Mouse (Mus musculus) layer of hippocampus, adult 11-12 months (tissue): ENCODE measurements at regions not wholly inside any gene's neighbourhood (a gene's known extent, or its start where the extent isn't known, plus 50 kb on each side); places are given as distances from the start of the nearest gene placed in this dataset.
"Not testable (repeated sequence)": the region's sequence is repeated elsewhere in the genome, so short reads cannot be mapped to it uniquely, and the experiment has no call there.

Experiments used
- DNase-seq: peaks from one replicate; pipeline ENCODE4 v3.0.0; 2022; ENCODE audit warnings: low spot score

DNA sequence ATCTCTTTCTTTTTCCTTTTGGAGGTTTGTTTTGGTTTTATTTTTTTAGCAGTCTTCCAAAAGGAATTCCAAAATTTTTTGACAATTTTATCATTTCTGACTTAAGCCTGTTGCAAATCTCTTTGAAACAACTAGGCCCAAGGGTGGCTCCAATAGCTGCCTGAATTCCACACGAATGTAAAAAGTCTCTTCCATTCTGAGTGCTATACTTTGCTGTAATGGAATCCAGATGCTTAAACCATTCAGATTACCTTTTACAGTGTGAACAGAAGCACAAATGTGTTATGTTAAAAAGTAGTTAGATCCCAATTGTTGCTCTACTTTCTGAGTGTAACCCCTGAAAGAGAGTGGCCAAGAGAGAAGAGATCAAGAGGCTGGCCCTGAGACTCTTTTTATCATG lies 176.6 kb downstream of the Lyplal1 start:
- DNase-seq: no peak

DNA sequence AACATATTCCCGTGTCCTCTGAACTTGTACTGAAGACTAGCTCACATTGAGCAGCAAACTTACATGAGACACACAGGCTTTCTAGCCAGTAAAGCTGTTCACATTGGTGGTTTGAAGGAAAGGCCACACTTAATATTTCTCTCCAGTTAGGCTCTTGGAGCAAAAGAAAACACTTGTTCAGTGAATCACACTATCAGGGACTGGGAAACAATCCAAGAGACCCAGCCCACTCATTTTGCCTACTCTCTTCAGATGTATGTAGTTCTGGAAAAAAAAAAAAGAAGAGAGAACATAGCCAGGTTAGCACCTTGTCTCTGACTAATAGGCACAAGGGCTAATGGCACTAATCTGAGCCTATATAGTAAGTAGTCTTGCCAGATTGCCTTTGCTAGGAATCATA lies 165.9 kb downstream of the Lyplal1 start:
- DNase-seq: no peak

DNA sequence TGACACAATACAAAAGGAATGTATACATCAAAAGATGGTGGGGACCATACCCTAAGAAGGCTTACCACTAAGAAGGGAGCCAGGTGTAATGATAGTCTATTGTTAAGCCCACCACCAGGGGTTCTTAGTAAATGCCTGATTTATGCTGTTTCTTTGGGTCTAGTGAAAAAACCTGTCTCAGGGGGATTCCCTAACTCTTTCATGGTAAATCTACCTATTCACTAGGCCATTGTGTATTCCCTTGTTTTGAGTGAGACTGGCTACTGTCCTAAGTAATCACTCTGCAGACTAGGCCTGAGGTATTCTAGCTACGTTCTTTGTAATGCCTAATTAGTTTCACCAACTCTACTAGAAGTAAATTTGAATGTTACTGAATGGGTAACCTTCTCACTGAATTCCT lies 161.3 kb downstream of the Lyplal1 start:
- DNase-seq: not testable (repeated sequence)

DNA sequence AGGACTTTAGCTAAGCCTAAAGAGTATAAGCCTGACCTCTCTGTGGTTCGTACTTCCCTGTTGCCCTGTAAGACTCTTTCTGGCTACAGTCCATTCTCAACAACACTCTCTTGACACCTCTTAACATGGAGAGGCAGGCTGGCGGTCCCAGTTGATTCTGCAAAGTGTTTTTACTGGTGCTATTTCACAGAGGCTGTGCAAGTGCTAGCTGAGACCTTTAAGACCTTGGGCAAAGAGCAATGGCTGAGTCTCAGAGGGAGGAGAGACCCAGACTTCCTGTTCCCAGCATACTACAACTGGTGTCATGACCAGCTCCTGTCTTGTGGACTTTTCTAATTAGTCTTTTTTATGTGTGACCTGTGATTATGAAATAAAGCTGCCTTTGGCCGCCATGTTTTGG lies 159.6 kb downstream of the Lyplal1 start:
- no peak for DNase-seq

DNA sequence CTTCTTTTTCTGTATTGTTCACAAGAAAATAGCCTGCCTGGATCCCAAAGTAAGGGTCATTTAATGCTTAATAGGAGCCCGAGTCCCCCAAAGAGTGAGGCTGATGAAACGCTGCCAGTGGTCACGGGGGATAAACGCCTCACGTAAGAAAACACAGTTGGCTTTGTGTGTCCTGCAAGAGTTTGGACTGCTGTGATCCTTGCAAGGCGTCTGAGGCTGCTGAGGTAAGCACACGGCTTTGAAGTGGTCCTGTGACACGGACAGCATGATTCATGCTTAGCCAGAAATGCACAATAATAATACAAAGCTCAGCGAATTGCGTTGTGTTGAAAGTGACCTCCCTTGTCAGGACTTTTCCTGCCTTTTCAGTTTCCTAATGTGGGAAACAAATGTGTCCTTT lies 158.8 kb downstream of the Lyplal1 start:
- no peak for DNase-seq

DNA sequence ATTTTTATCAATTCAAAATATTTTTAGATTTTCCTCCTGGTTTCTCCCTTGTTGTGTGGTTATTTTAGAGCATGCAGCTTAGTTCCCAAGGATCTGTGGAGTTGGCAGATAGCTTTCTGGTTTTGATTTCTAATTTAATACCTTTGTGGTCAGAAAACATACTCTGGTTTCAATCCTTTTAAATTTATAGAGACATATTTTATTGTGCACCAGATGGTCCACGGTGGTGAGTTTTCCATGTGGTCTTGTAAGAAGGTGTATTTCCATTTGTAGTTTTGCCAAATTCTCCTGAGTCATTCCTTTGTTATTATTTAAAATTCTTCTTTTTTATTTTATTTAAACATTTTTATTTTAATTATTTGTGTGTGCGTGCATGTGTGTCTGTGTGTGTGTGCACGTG lies 154.5 kb downstream of the Lyplal1 start:
- DNase-seq: no peak

DNA sequence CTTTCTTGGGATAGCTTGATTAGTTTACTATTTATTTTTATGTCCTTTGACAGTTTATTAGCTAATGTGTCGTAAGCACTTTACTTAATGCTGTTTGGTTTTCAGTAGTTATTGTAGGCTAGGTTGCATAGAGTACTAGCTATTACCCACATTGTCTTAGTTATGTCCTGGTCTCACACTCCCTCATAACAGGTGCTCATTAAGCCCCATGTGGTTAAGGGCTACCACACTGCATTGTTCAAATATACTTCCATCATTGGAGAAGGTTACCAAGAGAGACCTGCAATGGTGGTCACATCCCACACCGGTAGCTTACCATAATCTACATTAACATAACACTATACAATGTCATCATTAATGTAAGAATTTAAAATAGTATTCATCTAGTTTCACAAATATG lies 153.3 kb downstream of the Lyplal1 start:
- no peak for DNase-seq

DNA sequence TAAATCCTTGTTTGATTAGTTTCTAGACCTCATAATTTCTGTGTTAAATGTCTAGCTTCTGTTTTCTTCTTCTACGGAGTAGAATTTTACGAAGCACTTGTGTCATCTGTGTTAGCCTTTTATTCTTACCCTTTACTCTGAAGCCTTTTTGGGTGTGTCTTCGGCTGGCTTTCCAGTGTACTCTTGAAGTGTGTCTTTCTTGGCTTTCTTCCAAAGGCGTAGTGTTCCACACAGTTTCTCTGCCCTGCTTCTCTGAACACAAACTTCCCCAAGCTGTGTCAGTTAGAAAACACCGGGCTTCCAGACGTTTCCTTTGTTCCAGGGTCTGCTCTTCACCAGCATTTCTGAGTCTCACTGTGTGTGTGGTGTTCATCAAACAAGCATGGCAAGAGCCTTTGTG lies 152.7 kb downstream of the Lyplal1 start:
- DNase-seq: no peak

DNA sequence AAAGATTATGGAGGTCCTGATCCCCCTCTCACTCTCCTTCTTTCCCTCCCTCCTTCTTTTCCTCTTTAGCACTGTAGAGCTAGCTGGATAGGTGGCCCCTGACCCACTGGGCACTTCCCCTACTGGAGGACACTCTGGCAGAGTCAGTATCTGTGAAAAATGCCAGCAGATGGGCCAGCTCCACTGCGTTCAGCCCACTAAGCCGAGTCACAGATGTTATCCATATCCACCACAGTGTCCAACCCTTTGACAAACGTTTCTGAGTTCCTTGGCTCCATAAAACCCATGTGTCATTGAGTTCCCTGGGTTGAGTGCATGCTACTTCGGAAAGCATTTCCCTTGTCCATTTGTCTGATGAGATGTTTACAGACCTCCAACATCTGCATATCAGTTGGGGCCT lies 149.9 kb downstream of the Lyplal1 start:
- DNase-seq: no peak

DNA sequence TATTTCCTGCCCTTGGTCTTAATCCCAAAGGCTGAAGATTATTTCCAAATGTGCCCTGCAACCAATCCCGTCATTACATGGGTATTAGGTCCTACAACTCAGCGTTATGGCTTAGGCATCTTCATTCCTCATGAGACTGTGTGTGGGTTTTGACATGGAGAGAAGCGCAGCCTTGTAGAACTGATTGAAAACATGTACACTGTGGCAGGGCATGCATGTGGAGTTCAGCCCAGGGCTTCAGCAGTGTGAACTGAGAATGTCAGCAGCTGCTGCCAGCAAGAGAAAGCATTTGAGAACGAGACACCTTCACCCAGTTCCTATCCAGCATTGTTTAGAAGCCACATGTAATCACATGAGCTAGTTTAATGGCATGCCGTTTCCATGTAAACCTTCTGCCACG lies 149.3 kb downstream of the Lyplal1 start:
- DNase-seq: no peak

DNA sequence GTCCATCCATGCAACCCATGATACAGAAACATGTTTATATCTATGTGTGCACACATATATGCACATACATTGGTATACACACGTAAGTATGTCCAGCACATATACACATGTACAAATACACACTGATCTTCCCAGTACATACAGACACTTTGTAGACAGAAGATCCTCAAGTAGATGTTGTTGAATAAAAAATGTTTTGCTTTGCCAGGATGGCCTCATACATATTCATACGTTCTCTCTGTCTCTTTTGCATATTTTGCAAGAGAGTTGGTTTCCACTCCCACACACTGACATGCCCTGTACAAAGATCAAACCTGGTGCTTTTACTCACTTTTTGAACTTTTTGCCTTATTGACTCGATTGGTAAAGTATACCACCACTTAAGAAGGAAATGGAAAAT lies 148.5 kb downstream of the Lyplal1 start:
- DNase-seq: no peak

DNA sequence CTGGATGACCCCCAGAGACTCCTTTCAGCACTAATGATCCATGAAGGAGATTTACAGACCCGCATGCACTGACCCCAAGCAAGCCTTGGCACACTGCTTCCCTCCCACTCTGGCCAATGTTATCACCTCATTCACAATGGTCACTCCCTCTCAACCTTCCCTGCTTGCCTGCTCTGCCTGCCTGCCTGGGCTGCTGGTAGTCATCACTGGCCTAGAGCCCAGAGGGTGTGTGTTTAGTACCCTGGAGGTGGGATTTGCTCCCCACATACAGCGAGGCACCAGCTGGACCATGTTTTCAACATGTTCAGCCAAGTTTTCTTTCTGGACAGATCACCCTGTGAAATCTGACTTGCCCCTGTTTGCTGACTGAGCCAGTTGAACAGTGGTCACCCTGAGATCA lies 147.9 kb downstream of the Lyplal1 start:
- no peak for DNase-seq

DNA sequence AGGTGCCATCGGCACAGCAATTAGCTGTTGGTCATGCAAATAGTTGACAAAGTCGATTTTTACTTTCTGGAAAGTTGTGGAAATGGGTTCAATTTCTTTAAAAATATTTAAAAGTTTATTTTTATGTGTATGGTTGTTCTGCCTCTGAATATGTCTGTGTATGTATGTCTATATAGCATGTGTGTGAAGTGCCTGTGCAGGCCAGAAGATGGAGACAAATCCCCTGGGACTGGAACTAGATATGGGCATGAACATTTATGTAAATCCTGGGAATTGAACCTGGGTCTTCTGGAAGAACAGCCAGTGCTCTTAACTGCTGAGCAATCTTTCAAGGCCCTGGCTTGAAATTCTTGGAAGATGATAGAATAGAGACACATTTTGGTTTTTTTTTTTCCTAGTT lies 140.0 kb downstream of the Lyplal1 start:
- DNase-seq: no peak

DNA sequence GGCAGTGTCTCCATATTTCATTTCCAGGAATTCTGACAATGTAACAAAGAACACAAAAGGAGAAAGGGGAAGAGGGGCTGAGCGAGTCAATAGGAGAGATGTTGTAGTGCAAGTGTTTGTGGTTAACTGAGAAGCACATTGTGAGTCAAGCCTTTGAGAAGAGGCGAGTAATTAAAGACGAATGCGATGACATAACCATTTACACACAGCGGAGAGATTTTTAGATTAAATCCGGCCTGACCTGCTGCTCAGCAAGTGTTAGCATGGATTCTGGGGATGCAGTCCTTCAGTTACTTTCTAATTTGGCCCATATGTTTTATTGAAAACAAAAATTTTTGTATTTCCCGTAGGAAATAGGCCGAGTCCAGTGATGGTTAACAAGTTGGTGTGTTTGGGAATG lies 127.7 kb downstream of the Lyplal1 start:
- DNase-seq: no peak

DNA sequence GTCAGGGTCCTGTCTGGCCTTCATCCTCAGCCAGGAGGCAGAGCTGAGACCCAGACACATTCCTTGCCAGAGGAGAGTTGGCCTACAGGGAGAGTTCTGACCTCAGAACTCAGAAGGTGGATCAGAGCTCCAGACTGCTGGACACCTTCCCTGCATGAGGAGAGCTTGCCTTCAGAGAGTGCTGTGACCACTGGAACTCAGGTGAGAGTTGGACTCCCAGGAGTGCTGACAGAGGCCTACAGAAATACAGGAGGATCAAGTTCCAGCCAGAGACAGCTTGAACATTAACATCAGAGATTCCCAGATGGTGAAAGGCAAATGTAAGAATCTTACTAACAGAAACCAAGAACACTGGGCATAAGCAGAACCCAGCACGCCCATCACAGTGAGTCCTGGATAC lies 117.0 kb downstream of the Lyplal1 start:
- DNase-seq: not testable (repeated sequence)

DNA sequence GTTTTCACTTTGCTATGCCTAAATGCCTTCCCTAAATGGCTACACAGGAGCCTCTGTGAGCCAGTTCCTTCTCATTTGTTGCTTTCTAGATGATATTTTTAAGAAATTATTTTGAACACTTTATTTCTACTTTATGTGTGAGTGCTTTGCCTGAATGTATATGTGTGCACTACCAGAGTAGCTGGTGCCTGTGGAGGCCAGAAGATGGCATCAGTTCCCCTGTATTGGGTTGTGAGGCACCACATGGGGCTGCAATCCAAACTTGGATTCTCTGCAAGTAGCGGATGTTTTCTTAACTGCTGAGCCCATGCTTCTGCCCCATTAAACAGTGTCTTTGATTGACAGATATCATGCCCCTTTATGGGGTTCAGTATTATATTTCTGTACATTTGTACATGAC lies 103.7 kb downstream of the Lyplal1 start:
- no peak for DNase-seq

DNA sequence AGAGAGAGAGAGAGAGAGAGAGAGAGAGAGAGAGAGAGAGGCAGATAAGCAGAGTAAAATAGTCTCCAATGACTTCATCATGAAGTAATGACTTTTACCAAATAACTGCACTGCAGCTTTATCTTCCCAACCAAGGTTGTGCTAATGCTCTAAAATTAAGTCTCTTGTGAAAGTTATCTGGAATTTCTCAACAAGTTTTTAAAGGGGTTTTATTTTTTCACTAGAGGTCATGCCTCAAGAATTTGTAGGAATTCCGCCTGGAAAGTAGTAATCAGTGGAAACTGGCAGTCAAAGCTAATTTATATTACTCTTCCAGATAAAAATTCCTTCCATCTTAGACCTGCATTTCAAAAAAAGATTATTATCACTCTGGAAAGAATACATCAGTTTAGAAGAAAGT lies 102.9 kb downstream of the Lyplal1 start:
- no peak for DNase-seq

DNA sequence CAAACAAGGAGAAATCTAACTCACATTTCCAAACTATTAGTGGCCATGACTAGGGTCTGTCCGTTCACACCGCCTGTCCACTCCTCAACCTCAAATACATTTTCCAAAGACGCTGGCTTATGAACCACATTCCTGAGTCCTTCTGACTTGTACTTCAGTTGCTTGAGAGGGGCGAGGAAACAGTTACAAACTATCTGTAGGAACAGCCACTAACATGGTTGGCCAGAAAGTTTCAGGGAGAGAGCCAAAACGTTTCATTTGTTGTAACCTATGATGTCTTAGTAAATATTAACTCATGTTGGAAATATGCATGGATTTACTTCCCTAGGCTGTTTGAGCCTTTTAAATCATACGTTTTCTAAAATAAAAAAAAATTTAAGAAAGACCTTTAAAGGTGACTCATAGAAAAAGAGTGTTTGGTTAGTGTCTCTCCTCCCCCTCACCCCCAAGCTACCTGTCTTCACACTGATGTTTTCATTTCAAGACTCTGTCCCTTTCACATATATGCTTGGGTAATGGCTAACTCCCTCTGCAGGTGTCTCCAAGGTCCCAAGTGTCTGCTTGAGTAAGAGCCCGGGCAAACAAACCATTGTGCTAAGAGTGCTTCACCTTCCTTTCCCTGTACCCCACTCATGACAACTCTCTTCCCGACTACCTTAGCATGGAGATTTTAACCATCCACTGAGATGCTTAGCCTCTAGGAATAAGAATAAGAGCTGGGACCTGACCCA lies 101.1 kb downstream of the Lyplal1 start:
- no peak for DNase-seq

DNA sequence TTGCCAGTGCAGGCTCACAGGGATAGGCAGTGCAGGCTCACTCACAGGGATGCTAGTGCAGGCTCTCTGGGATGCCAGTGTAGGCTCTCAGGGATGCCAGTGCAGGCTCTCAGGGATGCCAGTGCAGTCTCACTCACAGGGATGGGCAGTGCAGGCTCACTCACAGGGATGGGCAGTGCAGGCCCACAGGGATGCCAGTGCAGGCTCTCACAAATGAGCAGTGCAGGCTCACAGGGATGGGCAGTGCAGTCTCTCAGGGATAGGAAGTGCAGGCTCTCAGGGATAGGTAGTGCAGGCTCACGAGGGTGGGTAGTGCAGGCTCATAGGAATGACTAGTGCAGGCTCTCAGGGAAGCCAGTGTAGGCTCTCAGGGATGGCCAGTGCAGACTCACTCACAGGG lies 99.6 kb downstream of the Lyplal1 start:
- no peak for DNase-seq

DNA sequence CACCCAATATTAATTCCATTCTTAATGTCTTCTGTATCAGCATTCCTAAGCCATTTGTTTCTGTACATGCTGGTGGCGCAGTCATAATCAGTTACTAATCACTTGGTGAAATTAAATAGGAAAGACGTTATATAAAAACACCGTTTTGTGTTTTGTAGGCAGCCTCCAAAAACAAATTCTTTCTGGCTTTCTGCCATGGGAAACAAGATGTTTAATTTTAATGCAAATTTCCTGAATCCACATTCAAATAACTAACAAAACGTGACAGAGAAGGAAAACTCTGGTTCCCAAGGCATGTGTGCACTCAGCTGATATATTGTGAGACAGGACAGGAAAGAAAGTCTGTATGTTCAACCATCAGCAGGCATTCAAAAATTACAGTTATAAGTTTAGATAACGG lies 97.6 kb downstream of the Lyplal1 start:
- DNase-seq: no peak

DNA sequence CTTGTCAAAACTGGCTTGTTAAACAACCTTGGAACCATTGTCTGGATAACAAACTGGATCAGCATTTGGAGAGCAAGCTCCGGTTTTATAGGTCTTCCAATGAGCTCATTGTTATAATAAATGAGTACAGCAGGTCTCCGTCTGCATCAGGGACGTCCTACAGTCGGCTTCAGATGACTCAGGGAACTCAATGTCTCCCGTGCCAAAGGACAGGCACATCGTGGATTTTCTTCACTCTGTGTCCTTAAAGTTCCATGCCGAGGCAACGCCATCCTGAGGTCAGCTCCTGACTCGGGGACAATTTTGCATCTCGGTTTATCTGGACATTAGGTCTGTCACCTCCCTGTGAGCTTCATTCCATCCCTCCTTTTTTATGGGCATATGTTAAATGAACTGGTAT lies 85.2 kb downstream of the Lyplal1 start:
- no peak for DNase-seq

DNA sequence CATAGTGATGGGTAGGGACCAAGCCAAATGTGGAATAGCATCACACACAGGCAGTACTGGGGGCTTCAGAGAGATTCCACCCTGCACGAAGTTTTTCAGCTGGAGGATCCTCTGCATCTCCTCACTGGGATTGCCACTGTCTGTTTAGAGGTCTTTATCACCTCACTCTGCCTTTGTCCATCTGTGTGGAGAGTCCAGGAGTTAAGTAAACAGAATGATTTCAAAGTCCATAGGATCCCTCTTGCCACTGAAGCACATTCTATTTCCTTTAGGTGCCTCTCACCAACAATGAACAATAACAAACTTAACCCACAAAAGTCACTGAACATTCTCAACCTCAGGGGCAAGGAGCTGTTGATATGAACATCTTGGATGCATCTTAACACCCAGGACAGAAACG lies 82.7 kb downstream of the Lyplal1 start:
- no peak for DNase-seq
